Mouse (Mus musculus) heart, embryonic 16.5 days (tissue): Measurements from ENCODE around the gene Pogz. TPM values are rescaled to one million over a fixed set of nuclear protein-coding genes. Genes with fewer than 3 reads are reported as not detected.
A peak's percentile ranks its signal among the peaks of the same experiment; 100 is the strongest.

Experiments
- ATAC-seq: fragments of 200-750 bp; cut with Nextera tagmentation; replicated peaks from 2 replicates; pipeline ENCODE4 v1.8.0; 2017; ENCODE audit warnings: moderate number of reproducible peaks; ENCODE audit not compliant: insufficient read depth, low FRiP score; ENCODE audit errors: extremely low read depth
- H3K27ac ChIP-seq: fragments of 300-500 bp; sonication (generic); 2 replicates; pipeline ENCODE4 v1.5.1; 2014; ENCODE audit warnings: mild to moderate bottlenecking, low read length, control low read depth, moderate library complexity
- H3K27me3 ChIP-seq: fragments of 300-500 bp; sonication (generic); 2 replicates; pipeline ENCODE4 v1.6.1; 2014; ENCODE audit warnings: low read length, mixed read lengths; ENCODE audit not compliant: control insufficient read depth, insufficient read depth
- H3K36me3 ChIP-seq: fragments of 300-500 bp; sonication (generic); 2 replicates; pipeline ENCODE4 v1.6.1; 2014; ENCODE audit not compliant: control insufficient read depth, insufficient read depth
- H3K4me1 ChIP-seq: fragments of 300-500 bp; sonication (generic); 2 replicates; pipeline ENCODE4 v1.6.1; 2014; ENCODE audit warnings: low read length, mixed read lengths; ENCODE audit not compliant: control insufficient read depth, insufficient read depth
- H3K4me2 ChIP-seq: fragments of 300-500 bp; sonication (generic); 2 replicates; pipeline ENCODE4 v1.6.1; 2014; ENCODE audit warnings: low read depth, mild to moderate bottlenecking, control low read depth, low read length
- H3K4me3 ChIP-seq: fragments of 300-500 bp; sonication (generic); 2 replicates; pipeline ENCODE4 v1.5.1; 2014; ENCODE audit warnings: mild to moderate bottlenecking, control low read depth, low read length
- H3K9ac ChIP-seq: fragments of 300-500 bp; sonication (generic); 2 replicates; pipeline ENCODE4 v1.6.1; 2014; ENCODE audit warnings: low read length, control low read depth
- H3K9me3 ChIP-seq: fragments of 300-500 bp; sonication (generic); replicated peaks from 2 replicates; pipeline ENCODE4 v1.6.1; 2016; ENCODE audit warnings: low read length; ENCODE audit not compliant: control insufficient read depth
- WGBS: fragments of 180-500 bp; shearing (Covaris S2); extraction: QIAGEN DNeasy Blood & Tissue Kit; methylation state at CpG from one replicate; pipeline ENCODE4 v1.1.7; 2014; 5-methylcytosine and 5-hydroxymethylcytosine counted together
- polyA plus RNA-seq: library from polyadenylated mRNA; unstranded; fragments of >200 nt; fragmentation: Nextera tagmentation; extraction: Ambion mirVana; gene quantifications from 2 replicates; pipeline ENCODE4 v1.2.1, GENCODE M21; 2015

The Pogz gene
- polyA plus RNA-seq, 1 experiment from 2014 or later = 8.9 TPM

- Histone ChIP-seq H3K27me3 (no peaks in the 10 kb centered on the region), H3K4me1 (peaks cover 17% of the 10 kb centered on the region), H3K36me3 (no peaks in the 10 kb centered on the region), H3K9me3 (no peaks in the 10 kb centered on the region), H3K27ac (peak overlapping the region; percentile 95; the same call in 1 of the 2 replicates), H3K4me2 (peak overlapping the region; percentile 91), H3K4me3 (peak overlapping the region; percentile 80), H3K9ac (no peak overlapping the region; the same call in 1 of the 2 replicates)
- ATAC-seq = no peak
- 61% methylated on average over 5 of the region's 5 CpGs for WGBS
These were observed 1.7 kb downstream of the Pogz start for GRCm38 (mm10) chr3:94839101-94839500.

- Histone ChIP-seq H3K36me3 (no peaks in the 10 kb centered on the region), H3K27me3 (no peaks in the 10 kb centered on the region), H3K4me1 (peaks cover 15% of the 10 kb centered on the region), H3K9me3 (no peaks in the 10 kb centered on the region), H3K4me3 (no peak overlapping the region), H3K9ac (no peak overlapping the region), H3K27ac (no peak overlapping the region), H3K4me2 (no peak overlapping the region)
- WGBS = 90% methylated on average over 2 of the region's 2 CpGs
- no peak for ATAC-seq
These were observed 10.0 kb downstream of the Pogz start for GRCm38 (mm10) chr3:94847382-94847781.

GRCm38 (mm10) chr3:94849338-94849737, 12.0 kb downstream of the Pogz start:
- Histone ChIP-seq H3K9ac (no peak overlapping the region), H3K4me3 (no peak overlapping the region), H3K9me3 (no peaks in the 10 kb centered on the region), H3K27ac (no peak overlapping the region), H3K4me1 (peaks cover 17% of the 10 kb centered on the region), H3K27me3 (no peaks in the 10 kb centered on the region), H3K4me2 (no peak overlapping the region), H3K36me3 (peaks cover 3% of the 10 kb centered on the region; the same call in 1 of the 2 replicates)
- WGBS = 10% methylated on average over 1 of the region's 1 CpGs
- ATAC-seq = 0 out of 2 replicates have a peak, but pooled peaks have one; percentile 17

GRCm38 (mm10) chr3:94851731-94852130, 14.4 kb downstream of the Pogz start:
- no peak overlapping the region for H3K4me2 ChIP-seq
- ATAC-seq = no peak
- WGBS = 47% methylated on average over 3 of the region's 3 CpGs
- no peaks in the 10 kb centered on the region for H3K27me3 ChIP-seq
- H3K36me3 ChIP-seq = peaks cover 19% of the 10 kb centered on the region
- H3K9ac ChIP-seq = no peak overlapping the region
- no peak overlapping the region for H3K27ac ChIP-seq
- H3K4me1 ChIP-seq = peaks cover 11% of the 10 kb centered on the region
- no peak overlapping the region for H3K4me3 ChIP-seq
- H3K9me3 ChIP-seq = no peaks in the 10 kb centered on the region

- Histone ChIP-seq H3K9me3 (no peaks in the 10 kb centered on the region), H3K4me3 (no peak overlapping the region), H3K36me3 (peaks cover 24% of the 10 kb centered on the region), H3K4me2 (no peak overlapping the region), H3K27ac (no peak overlapping the region), H3K27me3 (no peaks in the 10 kb centered on the region), H3K9ac (no peak overlapping the region), H3K4me1 (peaks cover 11% of the 10 kb centered on the region)
- ATAC-seq = no peak
- WGBS = 85% methylated on average over 3 of the region's 3 CpGs
These were observed 14.8 kb downstream of the Pogz start for GRCm38 (mm10) chr3:94852215-94852614.

- no peak overlapping the region for H3K4me3 ChIP-seq
- H3K4me2 ChIP-seq = no peak overlapping the region
- no peak overlapping the region for H3K9ac ChIP-seq
- ATAC-seq = no peak
- H3K9me3 ChIP-seq = no peaks in the 10 kb centered on the region
- WGBS = 83% methylated on average over 2 of the region's 2 CpGs
- H3K36me3 ChIP-seq = peaks cover 54% of the 10 kb centered on the region
- no peaks in the 10 kb centered on the region for H3K4me1 ChIP-seq
- H3K27ac ChIP-seq = no peak overlapping the region
- H3K27me3 ChIP-seq = no peaks in the 10 kb centered on the region
These were observed 22.1 kb downstream of the Pogz start for GRCm38 (mm10) chr3:94859471-94859870.

GRCm38 (mm10) chr3:94869011-94869410, 31.6 kb downstream of the Pogz start:
- 85% methylated on average over 3 of the region's 3 CpGs for WGBS
- Histone ChIP-seq H3K36me3 (peaks cover 59% of the 10 kb centered on the region), H3K4me3 (no peak overlapping the region), H3K4me2 (no peak overlapping the region), H3K27ac (no peak overlapping the region), H3K27me3 (no peaks in the 10 kb centered on the region), H3K9me3 (no peaks in the 10 kb centered on the region), H3K9ac (no peak overlapping the region), H3K4me1 (no peaks in the 10 kb centered on the region)
- no peak for ATAC-seq

- WGBS = 79% methylated on average over 6 of the region's 6 CpGs
- Histone ChIP-seq H3K4me3 (no peak overlapping the region), H3K36me3 (peaks cover 73% of the 10 kb centered on the region), H3K9ac (no peak overlapping the region), H3K4me1 (no peaks in the 10 kb centered on the region), H3K9me3 (no peaks in the 10 kb centered on the region), H3K4me2 (no peak overlapping the region), H3K27me3 (no peaks in the 10 kb centered on the region), H3K27ac (no peak overlapping the region)
- no peak for ATAC-seq
These were observed 41.3 kb downstream of the Pogz start for GRCm38 (mm10) chr3:94878618-94879017.

GRCm38 (mm10) chr3:94881840-94882239, 44.5 kb downstream of the Pogz start:
- 79% methylated on average over 4 of the region's 4 CpGs for WGBS
- Histone ChIP-seq H3K4me1 (peaks cover 10% of the 10 kb centered on the region), H3K27me3 (no peaks in the 10 kb centered on the region), H3K9ac (no peak overlapping the region), H3K27ac (no peak overlapping the region), H3K4me2 (no peak overlapping the region), H3K9me3 (no peaks in the 10 kb centered on the region), H3K4me3 (no peak overlapping the region), H3K36me3 (peaks cover 60% of the 10 kb centered on the region)
- no peak for ATAC-seq
